Mouse (Mus musculus): Measurements from ENCODE around the gene Disc1.

Gene Disc1

DNA sequence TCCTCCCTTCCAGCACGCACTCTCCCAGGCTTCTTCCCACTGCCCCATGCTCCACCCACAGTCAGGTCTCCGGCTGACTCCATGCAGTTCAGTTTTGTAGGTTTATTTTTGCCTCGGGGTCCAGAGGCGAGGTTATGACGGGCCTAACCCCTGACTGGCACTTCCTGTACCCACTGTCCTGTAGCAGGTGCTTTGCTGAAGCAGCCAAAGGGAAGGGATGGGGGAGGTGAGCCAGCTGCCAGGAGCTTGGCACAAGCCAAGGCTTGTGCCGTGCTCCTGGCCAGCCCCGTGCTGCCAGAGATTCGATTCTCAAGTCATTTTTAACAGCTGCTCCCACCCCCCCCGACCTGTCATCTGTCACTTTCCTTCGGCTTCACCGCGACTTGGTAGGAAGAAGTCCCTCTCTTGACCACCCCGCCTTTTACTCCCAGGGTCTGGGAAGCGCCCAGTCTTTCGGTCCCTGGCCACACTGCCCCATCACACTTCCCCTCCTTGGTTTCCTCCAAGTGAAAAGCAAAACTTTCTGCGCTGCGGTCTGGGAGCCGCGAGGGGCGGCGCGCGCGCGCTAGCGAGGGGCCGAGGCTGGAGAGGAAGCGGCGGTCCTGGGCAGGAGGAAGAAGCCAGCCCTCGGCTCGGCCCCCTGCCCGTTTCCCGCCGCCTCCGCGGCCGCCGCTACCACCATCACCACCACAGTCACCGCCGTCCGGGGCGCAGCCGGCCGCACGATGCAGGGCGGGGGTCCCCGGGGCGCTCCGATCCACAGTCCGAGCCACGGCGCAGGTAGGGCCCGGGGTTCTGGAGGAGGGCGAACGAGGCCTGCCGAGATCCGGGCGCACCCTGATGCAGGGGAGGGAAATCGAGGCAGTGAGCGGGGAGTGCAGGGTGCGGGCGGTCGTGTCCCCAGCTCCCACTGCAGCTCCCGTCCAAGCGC is at the start of gene Disc1:
Gene Disc1 (plus strand): TSS at position 691 of the 931 bp plus-strand sequence.
- peak; percentile 41 to 50 for DNase-seq

DNA sequence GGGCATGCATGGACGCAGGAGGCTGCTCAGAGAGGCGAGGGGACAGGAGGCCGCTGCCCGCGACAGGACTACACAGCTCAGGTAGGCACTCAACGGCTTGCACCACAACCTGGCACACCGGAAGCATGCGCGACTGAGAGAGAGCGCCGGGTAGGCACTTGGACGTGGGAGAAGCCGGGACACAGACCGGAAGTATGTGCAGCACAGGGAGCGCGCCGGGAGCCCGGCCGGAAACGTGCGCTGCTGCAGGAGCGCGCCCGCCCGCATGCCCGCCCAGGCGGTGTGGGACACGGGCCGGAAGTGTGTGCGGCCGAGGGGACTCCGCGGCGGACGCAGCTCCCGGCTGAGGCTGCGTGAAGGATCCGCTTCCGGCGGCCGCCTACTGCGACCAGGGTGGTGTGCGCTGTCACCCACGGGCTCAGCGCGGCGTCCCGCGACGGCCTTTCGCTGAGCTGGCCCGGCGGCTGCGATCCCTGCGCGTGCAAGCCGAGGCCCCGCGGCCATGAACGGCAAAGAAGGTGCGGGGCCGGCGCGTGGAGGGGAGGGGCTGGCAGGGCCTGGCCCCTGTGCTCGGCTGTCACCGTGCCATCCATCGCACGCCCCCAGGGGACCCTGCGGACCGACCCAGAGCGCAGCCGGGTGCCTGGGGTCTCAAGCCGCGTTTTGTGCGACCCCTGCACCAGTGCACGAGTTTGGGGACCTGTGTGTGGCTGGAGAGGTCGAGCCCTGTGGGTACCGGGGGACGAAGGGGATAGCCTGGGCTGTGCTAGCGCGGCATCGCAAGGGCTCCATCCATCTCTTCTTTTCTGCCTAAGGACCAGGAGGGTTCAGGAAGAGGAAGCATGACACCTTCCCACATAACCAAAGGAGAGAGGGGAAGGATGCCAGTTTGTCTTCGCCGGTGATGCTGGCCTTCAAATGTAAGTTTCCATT is 41.0 kb upstream of the Disc1 start, which contains the start of gene Tsnax:
Gene Tsnax (plus strand): TSS at position 303 of the 933 bp plus-strand sequence.
- DNase-seq, result peak; percentile 76 to 81

DNA sequence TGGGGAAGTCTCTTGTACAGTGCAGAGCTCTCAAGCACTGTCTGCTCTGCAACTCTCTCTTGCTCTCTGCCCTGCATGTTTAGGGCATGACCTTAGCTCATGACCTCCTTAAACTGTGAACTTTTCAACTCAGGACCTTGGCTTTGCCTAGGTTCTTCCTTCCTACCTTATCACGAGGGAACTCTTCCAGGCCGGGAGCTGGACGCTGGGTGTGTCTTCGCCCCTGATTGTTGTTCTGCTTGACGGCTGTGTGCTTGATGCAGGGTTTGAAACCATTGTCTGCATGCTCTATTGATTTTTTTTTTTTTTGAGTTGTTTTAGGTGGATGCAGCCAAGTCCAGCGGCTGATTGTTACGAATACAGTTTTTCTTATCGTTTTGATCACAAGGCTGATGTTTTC is 29.9 kb upstream of the Disc1 start:
- DNase-seq, result no peak

GRCm38 (mm10) chr8:125027211-125027610 is 26.8 kb upstream of the Disc1 start:
- no peak for DNase-seq

DNA sequence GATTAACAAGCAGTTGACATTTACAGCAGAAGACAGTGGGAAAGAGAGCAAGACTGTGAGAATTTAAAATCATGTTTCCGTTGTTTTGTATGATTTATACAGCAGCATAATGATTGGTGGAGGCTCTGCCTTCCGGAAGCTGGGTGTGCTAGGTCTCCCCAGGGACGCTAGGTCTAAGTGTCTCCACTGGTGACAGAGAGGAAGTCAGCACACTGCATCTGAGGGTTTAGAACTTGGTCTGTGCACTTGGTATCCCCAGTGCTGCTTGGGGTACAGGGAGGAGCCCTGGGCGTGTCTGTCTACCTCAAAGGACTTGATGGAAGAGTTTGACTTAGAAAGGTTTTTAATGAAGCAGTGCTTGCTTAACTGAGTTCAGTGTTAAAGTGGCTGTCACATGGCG is 25.2 kb upstream of the Disc1 start:
- peak in 1 of 2 experiments; percentile 22 for DNase-seq

- DNase-seq, result no peak
Observed at GRCm38 (mm10) chr8:125031276-125031675, 22.7 kb upstream of the Disc1 start.

GRCm38 (mm10) chr8:125034669-125035068 is 19.3 kb upstream of the Disc1 start:
- DNase-seq, result peak in 1 of 2 experiments; percentile 70

DNA sequence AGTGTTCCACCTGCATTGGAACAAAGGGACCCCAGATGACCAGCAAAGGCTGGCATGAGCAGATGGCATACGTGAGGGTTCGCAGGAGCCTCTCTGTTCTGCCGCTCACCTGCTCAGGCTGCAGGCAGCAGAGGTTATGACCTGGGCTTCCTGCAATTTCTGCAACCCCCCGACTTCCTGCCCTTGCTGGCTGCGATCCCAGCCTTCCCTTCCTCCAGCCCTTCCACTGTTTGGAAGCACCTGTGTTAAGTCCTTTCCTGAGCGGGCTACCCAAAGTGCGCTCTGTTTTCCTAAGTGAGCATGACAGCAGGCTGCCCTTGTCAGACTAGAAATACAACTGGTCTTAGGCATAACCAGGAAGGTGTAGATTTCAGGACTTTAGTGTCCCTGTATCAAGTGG is 16.9 kb upstream of the Disc1 start:
- no peak for DNase-seq

GRCm38 (mm10) chr8:125038731-125039130 is 15.3 kb upstream of the Disc1 start:
- DNase-seq, result no peak

- DNase-seq, result no peak
Observed at GRCm38 (mm10) chr8:125040587-125041375, 13.2 kb upstream of the Disc1 start.

GRCm38 (mm10) chr8:125041496-125041895 is 12.5 kb upstream of the Disc1 start:
- no peak for DNase-seq

- no peak for DNase-seq
Observed at GRCm38 (mm10) chr8:125043394-125043793, 10.6 kb upstream of the Disc1 start.

DNA sequence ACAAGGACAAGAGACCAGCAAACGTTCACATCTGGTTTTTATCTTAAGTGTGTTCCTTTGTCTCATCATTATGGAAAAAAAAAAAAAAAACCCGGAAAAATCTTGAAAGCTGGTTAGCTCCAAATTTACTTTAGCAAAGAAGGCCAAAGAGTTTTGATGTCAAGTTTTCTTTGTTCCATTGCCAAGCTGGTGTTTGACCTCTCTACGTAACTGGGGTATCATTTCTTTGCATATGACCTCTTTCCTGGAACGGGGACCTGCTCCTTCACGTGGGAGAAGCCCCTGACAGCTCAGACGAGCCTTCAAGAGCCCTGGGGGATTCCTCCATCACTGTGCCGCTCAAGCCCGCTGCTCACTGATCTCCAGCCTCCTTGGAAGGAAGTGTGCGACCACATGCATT is 10.1 kb upstream of the Disc1 start:
- no peak for DNase-seq

DNA sequence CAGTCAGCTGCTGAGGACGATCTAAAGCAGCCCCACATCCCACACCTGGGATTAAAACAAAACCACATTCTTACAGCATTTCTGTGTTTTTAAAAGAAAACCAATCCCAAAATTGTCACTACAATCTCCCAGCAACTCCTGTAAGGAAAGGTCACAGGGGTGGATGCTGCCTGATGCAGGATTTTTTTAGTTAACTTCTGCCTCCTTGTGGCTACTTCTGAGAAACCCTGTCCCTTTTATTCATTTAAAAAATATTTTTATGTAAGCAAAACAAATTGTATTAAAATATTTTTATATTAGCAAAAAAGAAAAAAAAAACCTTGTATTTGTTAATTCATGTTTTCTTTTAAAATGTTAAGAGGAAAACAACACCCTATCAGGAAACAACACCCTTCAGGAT is 8.2 kb upstream of the Disc1 start:
- DNase-seq, result no peak

GRCm38 (mm10) chr8:125049051-125049750 is 4.8 kb upstream of the Disc1 start:
- no peak for DNase-seq

DNA sequence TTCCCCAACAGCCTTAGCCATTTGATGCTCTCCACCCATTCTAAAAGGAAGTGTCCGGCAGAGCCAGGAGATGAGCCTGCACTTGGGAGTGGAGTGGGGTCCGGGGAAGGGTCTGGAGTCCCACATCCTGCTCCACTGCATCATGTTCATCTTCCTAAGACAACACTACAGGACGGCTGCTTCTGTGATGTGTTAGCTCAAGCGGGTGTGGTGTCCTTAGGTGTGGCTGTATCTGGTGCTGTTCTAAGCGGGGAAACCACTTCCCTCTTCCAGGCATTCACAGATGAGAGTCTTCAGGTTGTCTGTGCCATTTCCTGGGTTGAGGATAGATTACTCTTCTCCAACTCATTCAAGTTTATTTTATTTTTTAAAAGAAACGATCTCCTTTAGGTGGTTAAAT is 4.2 kb upstream of the Disc1 start:
- DNase-seq, result no peak

DNA sequence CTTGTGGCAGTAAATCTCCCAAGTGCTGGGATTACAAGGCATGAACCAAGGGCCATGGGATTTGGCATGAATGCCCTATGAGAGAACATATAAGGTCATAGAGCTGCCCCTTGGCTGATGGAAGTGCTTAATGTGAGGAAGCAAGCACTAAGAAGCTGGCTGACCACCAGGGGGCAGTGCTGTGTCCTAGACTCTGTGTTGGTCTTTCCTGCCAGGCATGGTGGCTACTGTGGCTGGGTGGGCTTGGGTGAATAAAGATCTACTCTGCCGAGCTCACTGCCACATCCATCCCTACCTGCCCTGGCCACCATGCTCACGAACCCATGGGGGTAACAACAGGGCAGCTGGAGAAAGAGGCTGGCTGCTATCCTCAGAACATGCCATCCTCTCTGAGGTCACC is 2.0 kb upstream of the Disc1 start:
- DNase-seq, result peak; percentile 52 to 80

DNA sequence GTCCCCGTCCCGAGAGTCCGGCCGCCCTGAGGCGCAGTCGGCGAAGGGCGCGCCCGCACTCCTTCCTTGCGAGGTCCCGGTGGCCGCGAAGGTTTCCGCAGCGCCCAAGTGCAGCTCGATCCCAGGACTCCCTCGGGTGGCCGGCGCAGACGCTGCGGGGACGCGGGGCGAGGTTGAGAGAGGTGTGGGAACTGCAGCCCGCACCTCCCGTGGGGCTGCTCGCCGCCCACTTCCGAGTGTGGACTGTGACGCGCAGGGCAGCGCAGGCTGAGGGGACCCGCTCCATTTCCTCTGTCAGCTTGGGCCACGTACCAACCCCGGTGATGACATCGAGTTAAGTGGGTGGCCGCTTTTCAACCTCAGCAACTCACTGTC is 428 bp downstream of the Disc1 start:
- DNase-seq, result peak; percentile 50 to 55

GRCm38 (mm10) chr8:125060904-125061303 is 6.9 kb downstream of the Disc1 start:
- no peak for DNase-seq

DNA sequence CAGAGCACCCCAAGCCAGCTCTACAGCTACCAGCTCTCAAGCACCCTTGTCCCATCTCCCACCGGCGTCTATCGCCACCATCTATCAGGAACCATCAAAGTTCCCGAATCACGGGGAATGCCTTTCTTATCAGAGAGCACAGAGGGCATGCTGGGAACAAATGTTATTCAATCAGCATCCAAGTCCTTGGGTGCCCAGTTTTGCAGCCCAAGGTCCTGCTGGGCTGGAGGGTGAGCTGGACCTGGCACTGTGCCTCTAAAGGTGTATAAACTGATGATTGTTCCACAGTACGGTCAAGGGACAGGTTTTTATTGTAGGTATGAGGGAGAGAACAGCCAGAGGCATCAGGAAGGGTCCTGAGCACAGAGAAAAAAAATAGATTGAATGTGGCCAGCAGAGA is 11.6 kb downstream of the Disc1 start:
- DNase-seq, result no peak

GRCm38 (mm10) chr8:125066913-125067595 is 13.1 kb downstream of the Disc1 start:
- peak; percentile 55 to 64 for DNase-seq

All from spleen, adult 18-20 months (tissue).